Mouse (Mus musculus): ENCODE measurements at regions not wholly inside any gene's neighbourhood (a gene's known extent, or its start where the extent isn't known, plus 50 kb on each side); places are given as distances from the start of the nearest gene placed in this dataset.

DNA sequence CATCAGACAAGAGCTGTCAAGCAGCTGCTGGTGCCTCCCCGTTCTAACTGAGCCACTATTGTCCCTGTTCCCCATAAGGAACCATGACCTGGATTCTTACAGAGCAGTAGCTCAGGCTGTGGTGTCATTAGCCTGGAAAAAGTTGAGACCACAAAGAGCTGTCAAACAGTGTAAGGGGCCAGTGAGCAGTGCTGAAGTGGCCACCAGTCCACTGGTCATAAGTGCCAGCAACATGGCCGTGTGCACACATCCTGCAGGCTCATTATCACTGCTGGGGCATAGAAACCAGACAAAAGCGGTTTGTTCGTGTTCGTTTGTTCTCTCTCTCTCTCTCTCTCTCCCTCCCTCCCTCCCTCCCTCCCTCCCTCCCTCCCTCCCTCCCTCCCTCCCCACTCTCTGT, 125.2 kb upstream of the Rybp start:
- no peaks in the 10 kb centered on the region for H3K36me3 ChIP-seq (ENCODE audit: control insufficient read depth, insufficient read depth, low read length)
- ATAC-seq (ENCODE audit: low FRiP score, low TSS enrichment) (no peak), DNase-seq (ENCODE audit: low spot score) (no peak)
- H3K27ac ChIP-seq (replicated peaks), result no peak overlapping the region
- no peak overlapping the region for H3K4me2 ChIP-seq (replicated peaks; ENCODE audit: low read depth)
- no peaks in the 10 kb centered on the region for H3K9me3 ChIP-seq (ENCODE audit: control insufficient read depth, low read length)
- 48% methylated on average over 5 of the region's 5 CpGs for WGBS
- H3K9ac ChIP-seq (ENCODE audit: low read length), result no peak overlapping the region
- no peak overlapping the region for H3K4me3 ChIP-seq (ENCODE audit: low read depth, low read length)
- no peak for TF ChIP-seq EP300 (optimal IDR thresholded peaks at IDR 0.05)
- no peak for TF ChIP-seq CTCF (IDR thresholded peaks at IDR 0.05; ENCODE audit: low read depth)
- H3K27me3 ChIP-seq (ENCODE audit: control insufficient read depth, insufficient read depth, low read length), result no peaks in the 10 kb centered on the region
- no peaks in the 10 kb centered on the region for H3K4me1 ChIP-seq (replicated peaks; ENCODE audit: control insufficient read depth, insufficient read depth)

DNA sequence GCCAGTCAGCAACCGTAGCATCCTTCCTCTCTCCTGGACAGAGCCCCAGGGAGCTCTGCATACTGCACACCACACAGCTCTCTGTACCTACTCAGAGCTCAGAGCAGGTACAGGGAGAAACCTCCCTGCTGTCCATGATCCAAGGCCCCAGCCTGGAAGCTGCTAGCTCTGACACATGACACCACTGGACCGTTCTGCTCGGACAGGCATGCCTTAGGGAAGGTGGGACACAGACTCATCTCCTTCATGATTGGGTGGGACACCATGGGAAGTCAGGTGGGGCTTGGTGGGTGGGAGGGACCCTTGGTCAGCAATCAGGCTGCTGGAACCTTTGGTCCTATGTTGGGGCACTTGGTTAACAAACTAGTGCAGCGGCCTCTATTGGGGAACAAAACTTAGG, 124.7 kb upstream of the Rybp start:
- H3K27ac ChIP-seq (replicated peaks), result no peak overlapping the region
- DNase-seq (ENCODE audit: low spot score), result no peak
- no peak; the same call in 1 of the 2 replicates for ATAC-seq (ENCODE audit: low FRiP score, low TSS enrichment)
- H3K9me3 ChIP-seq (ENCODE audit: control insufficient read depth, low read length), result no peaks in the 10 kb centered on the region
- no peaks in the 10 kb centered on the region for H3K4me1 ChIP-seq (replicated peaks; ENCODE audit: control insufficient read depth, insufficient read depth)
- TF ChIP-seq EP300 (optimal IDR thresholded peaks at IDR 0.05) (no peak), CTCF (IDR thresholded peaks at IDR 0.05; ENCODE audit: low read depth) (no peak)
- no peaks in the 10 kb centered on the region for H3K36me3 ChIP-seq (ENCODE audit: control insufficient read depth, insufficient read depth, low read length)
- no peak overlapping the region for H3K4me3 ChIP-seq (ENCODE audit: low read depth, low read length)
- H3K9ac ChIP-seq (ENCODE audit: low read length), result no peak overlapping the region
- H3K4me2 ChIP-seq (replicated peaks; ENCODE audit: low read depth), result no peak overlapping the region
- no peaks in the 10 kb centered on the region for H3K27me3 ChIP-seq (ENCODE audit: control insufficient read depth, insufficient read depth, low read length)
- 71% methylated on average over 4 of the region's 4 CpGs for WGBS

DNA sequence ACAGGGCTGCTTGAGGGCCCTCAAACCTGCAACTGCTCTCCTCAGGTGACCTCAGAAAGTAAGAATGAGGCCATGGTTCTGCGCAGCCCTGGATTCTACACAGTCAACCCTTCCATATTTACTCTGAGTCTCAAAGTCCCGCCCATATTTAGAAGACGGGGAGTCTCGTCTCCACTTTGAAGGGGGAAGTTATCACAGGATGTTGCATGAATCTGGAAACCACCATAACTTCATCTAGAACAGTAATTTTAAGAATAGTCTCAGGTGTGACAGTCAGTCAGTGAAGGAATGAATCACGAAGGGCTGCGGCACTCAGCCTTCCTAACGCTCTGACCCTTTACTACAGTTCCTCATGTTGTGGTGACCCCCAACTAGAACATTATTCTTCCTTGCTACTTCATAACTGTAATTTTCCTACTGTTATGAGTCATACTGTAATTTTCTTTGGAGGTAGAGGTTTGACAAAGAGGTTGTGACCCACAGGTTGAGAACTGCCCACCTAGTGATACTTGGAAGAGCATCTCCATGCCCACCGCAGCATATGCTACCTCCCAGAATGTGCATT, 122.9 kb upstream of the Rybp start:
- Histone ChIP-seq H3K36me3 (ENCODE audit: control insufficient read depth, insufficient read depth, low read length) (no peaks in the 10 kb centered on the region), H3K4me2 (replicated peaks; ENCODE audit: low read depth) (no peak overlapping the region), H3K4me3 (ENCODE audit: low read depth, low read length) (no peak overlapping the region), H3K27me3 (ENCODE audit: control insufficient read depth, insufficient read depth, low read length) (no peaks in the 10 kb centered on the region), H3K4me1 (replicated peaks; ENCODE audit: control insufficient read depth, insufficient read depth) (no peaks in the 10 kb centered on the region), H3K9me3 (ENCODE audit: control insufficient read depth, low read length) (no peaks in the 10 kb centered on the region), H3K9ac (ENCODE audit: low read length) (no peak overlapping the region), H3K27ac (replicated peaks) (no peak overlapping the region)
- TF ChIP-seq CTCF (IDR thresholded peaks at IDR 0.05; ENCODE audit: low read depth) (no peak), EP300 (optimal IDR thresholded peaks at IDR 0.05) (no peak)
- DNase-seq (ENCODE audit: low spot score), result no peak
- 94% methylated on average over 8 of the region's 8 CpGs for WGBS
- no peak for ATAC-seq (ENCODE audit: low FRiP score, low TSS enrichment)

DNA sequence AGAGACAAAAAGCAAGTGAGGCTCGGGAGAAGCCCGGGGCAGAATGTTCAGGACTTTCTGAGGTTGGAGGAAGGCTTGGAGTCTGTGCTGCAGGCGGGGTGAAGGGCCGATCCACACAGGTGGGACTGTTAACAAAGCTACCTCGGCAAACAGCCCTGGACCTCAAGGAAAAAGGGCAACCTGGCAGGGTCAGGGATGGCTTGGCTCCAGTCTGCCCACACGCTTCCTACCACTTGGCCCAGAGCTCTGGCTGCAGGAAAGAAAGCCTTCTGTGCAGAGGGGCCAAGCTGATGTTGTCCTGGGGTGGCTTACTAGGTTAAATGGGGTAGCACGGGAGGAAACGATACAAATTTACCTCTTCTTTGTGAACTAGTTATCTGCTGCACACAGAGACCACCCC, 121.5 kb upstream of the Rybp start:
- no peak for DNase-seq (ENCODE audit: low spot score)
- TF ChIP-seq EP300 (optimal IDR thresholded peaks at IDR 0.05), result no peak
- Histone ChIP-seq H3K4me2 (replicated peaks; ENCODE audit: low read depth) (no peak overlapping the region), H3K4me1 (replicated peaks; ENCODE audit: control insufficient read depth, insufficient read depth) (no peaks in the 10 kb centered on the region), H3K27me3 (ENCODE audit: control insufficient read depth, insufficient read depth, low read length) (no peaks in the 10 kb centered on the region), H3K9me3 (ENCODE audit: control insufficient read depth, low read length) (no peaks in the 10 kb centered on the region), H3K36me3 (ENCODE audit: control insufficient read depth, insufficient read depth, low read length) (no peaks in the 10 kb centered on the region), H3K27ac (replicated peaks) (no peak overlapping the region), H3K9ac (ENCODE audit: low read length) (no peak overlapping the region), H3K4me3 (ENCODE audit: low read depth, low read length) (no peak overlapping the region)
- no peak for ATAC-seq (ENCODE audit: low FRiP score, low TSS enrichment)
- WGBS, result 71% methylated on average over 8 of the region's 8 CpGs

DNA sequence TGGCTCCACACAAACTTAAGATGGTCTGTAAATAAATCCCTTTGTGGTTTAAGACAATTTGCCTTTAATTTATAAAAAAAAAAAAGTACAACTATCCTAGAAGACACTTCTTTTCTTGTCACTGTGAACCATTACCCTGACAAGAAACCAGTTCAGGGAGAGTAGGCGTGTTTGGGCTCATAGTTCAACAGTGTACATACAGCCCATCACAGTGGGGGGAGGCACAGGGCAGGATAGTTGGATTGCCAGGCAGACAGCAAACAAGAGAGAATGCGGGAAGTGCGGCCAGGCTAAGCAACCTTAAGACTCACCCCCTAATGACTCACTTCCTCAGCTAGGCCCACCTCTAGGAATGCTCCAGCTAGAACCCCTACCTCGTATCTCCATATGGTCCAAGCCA, 119.2 kb upstream of the Rybp start:
- TF ChIP-seq CTCF (IDR thresholded peaks at IDR 0.05; ENCODE audit: low read depth), result no peak
- no peak for TF ChIP-seq EP300 (optimal IDR thresholded peaks at IDR 0.05)
- Histone ChIP-seq H3K9me3 (ENCODE audit: control insufficient read depth, low read length) (no peaks in the 10 kb centered on the region), H3K4me3 (ENCODE audit: low read depth, low read length) (no peak overlapping the region), H3K27me3 (ENCODE audit: control insufficient read depth, insufficient read depth, low read length) (no peaks in the 10 kb centered on the region), H3K4me1 (replicated peaks; ENCODE audit: control insufficient read depth, insufficient read depth) (no peaks in the 10 kb centered on the region), H3K27ac (replicated peaks) (no peak overlapping the region), H3K9ac (ENCODE audit: low read length) (no peak overlapping the region), H3K4me2 (replicated peaks; ENCODE audit: low read depth) (no peak overlapping the region), H3K36me3 (ENCODE audit: control insufficient read depth, insufficient read depth, low read length) (no peaks in the 10 kb centered on the region)
- ATAC-seq (ENCODE audit: low FRiP score, low TSS enrichment) (no peak), DNase-seq (ENCODE audit: low spot score) (no peak)
- 65% methylated on average over 4 of the region's 4 CpGs for WGBS

DNA sequence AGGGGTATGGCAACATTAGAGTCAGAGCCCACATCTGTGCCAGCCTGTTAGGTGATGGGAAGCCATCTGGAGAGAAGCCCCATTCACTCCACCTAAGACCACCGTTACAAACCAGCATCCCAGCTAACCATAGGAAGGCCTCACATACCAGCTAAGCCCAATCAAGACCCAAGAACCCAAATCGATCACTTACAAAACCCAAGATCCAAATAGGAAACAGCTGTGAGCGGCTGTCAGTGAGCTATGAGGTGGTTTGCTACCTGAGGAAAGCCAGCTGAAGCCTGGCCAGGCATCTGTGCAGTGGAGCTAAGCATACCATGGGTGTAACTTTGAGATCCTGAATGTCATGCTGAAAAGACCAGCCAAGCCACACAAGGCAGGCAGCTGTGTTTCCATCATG, 116.9 kb upstream of the Rybp start:
- TF ChIP-seq CTCF (IDR thresholded peaks at IDR 0.05; ENCODE audit: low read depth) (no peak), EP300 (optimal IDR thresholded peaks at IDR 0.05) (no peak)
- no peaks in the 10 kb centered on the region for H3K9me3 ChIP-seq (ENCODE audit: control insufficient read depth, low read length)
- no peak overlapping the region for H3K4me3 ChIP-seq (ENCODE audit: low read depth, low read length)
- 76% methylated on average over 3 of the region's 3 CpGs for whole genome bisulfite sequencing
- ATAC-seq (ENCODE audit: low FRiP score, low TSS enrichment) (no peak), DNase-seq (ENCODE audit: low spot score) (no peak)
- H3K4me2 ChIP-seq (replicated peaks; ENCODE audit: low read depth), result no peak overlapping the region
- no peak overlapping the region for H3K9ac ChIP-seq (ENCODE audit: low read length)
- H3K27me3 ChIP-seq (ENCODE audit: control insufficient read depth, insufficient read depth, low read length), result no peaks in the 10 kb centered on the region
- no peaks in the 10 kb centered on the region for H3K4me1 ChIP-seq (replicated peaks; ENCODE audit: control insufficient read depth, insufficient read depth)
- H3K27ac ChIP-seq (replicated peaks), result no peak overlapping the region
- H3K36me3 ChIP-seq (ENCODE audit: control insufficient read depth, insufficient read depth, low read length), result no peaks in the 10 kb centered on the region
